Mouse (Mus musculus) MEL (cell line): Measurements from ENCODE around the gene Gkn1. TPM values are rescaled to one million over a fixed set of nuclear protein-coding genes. Genes with fewer than 3 reads are reported as not detected.

Experiments used
- DNase-seq: peaks from one replicate; pipeline ENCODE4 v3.0.0; 2011; ENCODE audit warnings: low read depth, low spot score
- H3K27ac ChIP-seq: 2 replicates; pipeline ENCODE4 v1.5.1; 2012; ENCODE audit warnings: low read depth, mild to moderate bottlenecking, control low read depth, low read length, moderate library complexity; ENCODE audit not compliant: control insufficient read depth
- H3K27me3 ChIP-seq, 2 experiments: fragments of 150-350 bp in 1 of 2; sonication (generic) in 1 of 2; 2 replicates each; pipeline ENCODE4 v1.6.1; 2012; ENCODE audit warnings: low read length in 2 of 2, mild to moderate bottlenecking in 2 of 2, improper control_type of control experiment in 1 of 2, moderate library complexity in 1 of 2; ENCODE audit not compliant: insufficient read depth in 2 of 2, control insufficient read depth in 1 of 2
- H3K36me3 ChIP-seq, 2 experiments: 2 replicates each; pipeline ENCODE4 v1.6.1; 2012 to 2014; ENCODE audit warnings: low read length in 2 of 2, improper control_type of control experiment in 1 of 2, inconsistent platforms in 1 of 2, mild to moderate bottlenecking in 1 of 2; ENCODE audit not compliant: insufficient read depth in 2 of 2, control insufficient read depth in 1 of 2
- H3K4me1 ChIP-seq, 2 experiments: fragments of 150-350 bp in 1 of 2; sonication (generic) in 1 of 2; 2 replicates each; pipeline ENCODE4 v1.6.1; 2012; ENCODE audit warnings: low read length in 2 of 2, improper control_type of control experiment in 1 of 2, mild to moderate bottlenecking in 1 of 2; ENCODE audit not compliant: insufficient read depth in 2 of 2, control insufficient read depth in 1 of 2
- H3K4me3 ChIP-seq, 2 experiments: fragments of 150-350 bp in 1 of 2; sonication (generic) in 1 of 2; 2 replicates each; pipeline ENCODE4 v1.5.1; 2012; ENCODE audit warnings: low read depth in 2 of 2, low read length in 2 of 2, mild to moderate bottlenecking in 2 of 2, moderate library complexity in 2 of 2, control low read depth in 1 of 2, improper control_type of control experiment in 1 of 2; ENCODE audit not compliant: control insufficient read depth in 1 of 2, insufficient read depth in 1 of 2
- H3K79me2 ChIP-seq: 2 replicates; pipeline ENCODE4 v1.6.1; 2012; ENCODE audit warnings: mild to moderate bottlenecking, low read length, moderate library complexity; ENCODE audit not compliant: control insufficient read depth, poor library complexity, insufficient read depth
- H3K9ac ChIP-seq: 2 replicates; pipeline ENCODE4 v1.6.1; 2012; ENCODE audit warnings: low read depth, mild to moderate bottlenecking, control low read depth, low read length, moderate library complexity; ENCODE audit not compliant: control insufficient read depth, poor library complexity, severe bottlenecking
- H3K9me3 ChIP-seq: fragments of 150-350 bp; sonication (generic); replicated peaks from 2 replicates; pipeline ENCODE4 v1.6.1; 2012; ENCODE audit warnings: mild to moderate bottlenecking, low read length, improper control_type of control experiment, moderate library complexity; ENCODE audit not compliant: insufficient read depth
- BHLHE40 ChIP-seq: IDR thresholded peaks from 2 replicates; pipeline ENCODE4 v1.6.1; 2012; ENCODE audit warnings: low read depth, mild to moderate bottlenecking, inconsistent platforms, low read length, improper control_type of control experiment, borderline replicate concordance
- CHD1 ChIP-seq: IDR thresholded peaks from 2 replicates; pipeline ENCODE4 v1.6.1; 2012; ENCODE audit warnings: low read depth, mild to moderate bottlenecking, inconsistent platforms, low read length, improper control_type of control experiment
- CHD2 ChIP-seq: IDR thresholded peaks from 2 replicates; pipeline ENCODE4 v1.6.1; 2011; ENCODE audit warnings: low read length, improper control_type of control experiment
- CTCF ChIP-seq, 3 experiments: IDR thresholded peaks in 2 of 3; conservative IDR thresholded peaks in 1 of 3; 2 replicates each; pipeline ENCODE4 v1.5.1; 2011 to 2012; ENCODE audit warnings: low read length in 3 of 3, low read depth in 2 of 3, mild to moderate bottlenecking in 2 of 3, improper control_type of control experiment in 1 of 3, inconsistent platforms in 1 of 3, mixed read lengths in 1 of 3, moderate library complexity in 1 of 3; ENCODE audit not compliant: control insufficient read depth in 1 of 3, insufficient read depth in 1 of 3, poor library complexity in 1 of 3, severe bottlenecking in 1 of 3
- E2F4 ChIP-seq: IDR thresholded peaks from 2 replicates; pipeline ENCODE4 v1.6.1; 2011; ENCODE audit warnings: low read depth, low read length, improper control_type of control experiment, borderline replicate concordance
- ELF1 ChIP-seq: IDR thresholded peaks from 2 replicates; pipeline ENCODE4 v1.6.1; 2014; ENCODE audit warnings: low read depth, mild to moderate bottlenecking, inconsistent platforms, low read length, improper control_type of control experiment, moderate library complexity
- EP300 ChIP-seq, 2 experiments: IDR thresholded peaks; 2 replicates each; pipeline ENCODE4 v1.6.1; 2011; ENCODE audit warnings: improper control_type of control experiment in 2 of 2, low read length in 2 of 2, low read depth in 1 of 2, mild to moderate bottlenecking in 1 of 2
- ETS1 ChIP-seq: IDR thresholded peaks from 2 replicates; pipeline ENCODE4 v1.6.1; 2012; ENCODE audit warnings: low read depth, mild to moderate bottlenecking, inconsistent platforms, low read length, improper control_type of control experiment, moderate library complexity
- GABPA ChIP-seq: IDR thresholded peaks from 2 replicates; pipeline ENCODE4 v1.6.1; 2012; ENCODE audit warnings: low read depth, mild to moderate bottlenecking, inconsistent platforms, low read length, improper control_type of control experiment, moderate library complexity
- GATA1 ChIP-seq: IDR thresholded peaks from 2 replicates; pipeline ENCODE4 v1.6.1; 2011; ENCODE audit warnings: low read depth, low read length, improper control_type of control experiment
- HCFC1 ChIP-seq: IDR thresholded peaks from 2 replicates; pipeline ENCODE4 v1.6.1; 2012; ENCODE audit warnings: low read depth, mild to moderate bottlenecking, inconsistent platforms, low read length, improper control_type of control experiment, moderate library complexity
- JUND ChIP-seq: IDR thresholded peaks from 2 replicates; pipeline ENCODE4 v1.6.1; 2011; ENCODE audit warnings: low read depth, mild to moderate bottlenecking, improper control_type of control experiment, low read length
- KAT2A ChIP-seq: conservative IDR thresholded peaks from 2 replicates; pipeline ENCODE4 v1.6.1; 2012; ENCODE audit warnings: low read depth, low read length, improper control_type of control experiment, inconsistent platforms
- MAFK ChIP-seq: IDR thresholded peaks from 2 replicates; pipeline ENCODE4 v1.6.1; 2011; ENCODE audit warnings: low read depth, mild to moderate bottlenecking, low read length, improper control_type of control experiment, borderline replicate concordance
- MAX ChIP-seq: IDR thresholded peaks from 2 replicates; pipeline ENCODE4 v1.6.1; 2011; ENCODE audit warnings: low read length, improper control_type of control experiment
- MAZ ChIP-seq: IDR thresholded peaks from 2 replicates; pipeline ENCODE4 v1.6.1; 2012; ENCODE audit warnings: low read depth, mild to moderate bottlenecking, inconsistent platforms, low read length, improper control_type of control experiment
- MEF2A ChIP-seq: IDR thresholded peaks from 2 replicates; pipeline ENCODE4 v1.6.1; 2014; ENCODE audit warnings: low read depth, mild to moderate bottlenecking, inconsistent platforms, low read length, improper control_type of control experiment; ENCODE audit not compliant: poor library complexity, insufficient replicate concordance, severe bottlenecking; ENCODE audit errors: extremely low read depth
- MXI1 ChIP-seq: IDR thresholded peaks from 2 replicates; pipeline ENCODE4 v1.6.1; 2011; ENCODE audit warnings: mild to moderate bottlenecking, low read depth, low read length, improper control_type of control experiment
- MYC ChIP-seq: IDR thresholded peaks from 2 replicates; pipeline ENCODE4 v1.6.1; 2011; ENCODE audit warnings: low read depth, mild to moderate bottlenecking, low read length, improper control_type of control experiment, moderate library complexity
- NELFE ChIP-seq: IDR thresholded peaks from 2 replicates; pipeline ENCODE4 v1.6.1; 2011; ENCODE audit warnings: low read depth, low read length, improper control_type of control experiment
- NRF1 ChIP-seq: IDR thresholded peaks from 2 replicates; pipeline ENCODE4 v1.6.1; 2014; ENCODE audit warnings: low read depth, mild to moderate bottlenecking, inconsistent platforms, low read length, improper control_type of control experiment, moderate library complexity; ENCODE audit not compliant: poor library complexity, insufficient read depth, severe bottlenecking
- POLR2A ChIP-seq, 2 experiments: IDR thresholded peaks; 2 replicates each; pipeline ENCODE4 v1.6.1; 2011 to 2012; ENCODE audit warnings: low read length in 2 of 2, mild to moderate bottlenecking in 2 of 2, control low read depth in 1 of 2, improper control_type of control experiment in 1 of 2, low read depth in 1 of 2, moderate library complexity in 1 of 2; ENCODE audit not compliant: control insufficient read depth in 1 of 2, insufficient read depth in 1 of 2, poor library complexity in 1 of 2
- POLR2AphosphoS2 ChIP-seq: IDR thresholded peaks from 2 replicates; pipeline ENCODE4 v1.6.1; 2011; ENCODE audit warnings: low read length, improper control_type of control experiment
- POLR2AphosphoS5 ChIP-seq: IDR thresholded peaks from 2 replicates; pipeline ENCODE4 v1.6.1; 2012; ENCODE audit warnings: low read depth, borderline replicate concordance, mild to moderate bottlenecking, inconsistent platforms, low read length, moderate library complexity, mixed read lengths
- RAD21 ChIP-seq: IDR thresholded peaks from 2 replicates; pipeline ENCODE4 v1.6.1; 2011; ENCODE audit warnings: mild to moderate bottlenecking, low read depth, low read length, improper control_type of control experiment
- RCOR1 ChIP-seq: IDR thresholded peaks from 2 replicates; pipeline ENCODE4 v1.6.1; 2012; ENCODE audit warnings: low read depth, mild to moderate bottlenecking, inconsistent platforms, low read length, improper control_type of control experiment
- SIN3A ChIP-seq: IDR thresholded peaks from 2 replicates; pipeline ENCODE4 v1.6.1; 2012; ENCODE audit warnings: low read length, improper control_type of control experiment, inconsistent platforms
- SMC3 ChIP-seq: IDR thresholded peaks from 2 replicates; pipeline ENCODE4 v1.6.1; 2011; ENCODE audit warnings: low read depth, low read length, improper control_type of control experiment
- TAL1 ChIP-seq: IDR thresholded peaks from 2 replicates; pipeline ENCODE4 v1.6.1; 2012; ENCODE audit warnings: mild to moderate bottlenecking, inconsistent platforms, low read length, moderate library complexity, mixed read lengths
- TBP ChIP-seq: IDR thresholded peaks from 2 replicates; pipeline ENCODE4 v1.8.0; 2011; ENCODE audit warnings: low read depth, low read length, improper control_type of control experiment
- TCF12 ChIP-seq: IDR thresholded peaks from 2 replicates; pipeline ENCODE4 v1.6.1; 2014; ENCODE audit warnings: low read depth, mild to moderate bottlenecking, inconsistent platforms, low read length, improper control_type of control experiment, moderate library complexity
- UBTF ChIP-seq: IDR thresholded peaks from 2 replicates; pipeline ENCODE4 v1.6.1; 2012; ENCODE audit warnings: low read depth, mild to moderate bottlenecking, inconsistent platforms, low read length, improper control_type of control experiment, moderate library complexity, borderline replicate concordance; ENCODE audit not compliant: insufficient read depth
- USF1 ChIP-seq: IDR thresholded peaks from 2 replicates; pipeline ENCODE4 v1.6.1; 2014; ENCODE audit warnings: low read depth, mild to moderate bottlenecking, inconsistent platforms, low read length, improper control_type of control experiment, moderate library complexity
- USF2 ChIP-seq, 2 experiments: IDR thresholded peaks; 2 replicates each; pipeline ENCODE4 v1.6.1; 2011 to 2012; ENCODE audit warnings: improper control_type of control experiment in 2 of 2, low read length in 2 of 2, borderline replicate concordance in 1 of 2, inconsistent platforms in 1 of 2, low read depth in 1 of 2, mild to moderate bottlenecking in 1 of 2; ENCODE audit not compliant: insufficient read depth in 1 of 2
- ZC3H11A ChIP-seq: IDR thresholded peaks from 2 replicates; pipeline ENCODE4 v1.6.1; 2012; ENCODE audit warnings: low read depth, mild to moderate bottlenecking, inconsistent platforms, low read length, improper control_type of control experiment
- ZKSCAN1 ChIP-seq: IDR thresholded peaks from 2 replicates; pipeline ENCODE4 v1.6.1; 2012; ENCODE audit warnings: low read depth, mild to moderate bottlenecking, inconsistent platforms, low read length, improper control_type of control experiment, moderate library complexity
- ZMIZ1 ChIP-seq: IDR thresholded peaks from 2 replicates; pipeline ENCODE4 v1.6.1; 2012; ENCODE audit warnings: low read depth, mild to moderate bottlenecking, inconsistent platforms, low read length, improper control_type of control experiment, moderate library complexity
- ZNF384 ChIP-seq: IDR thresholded peaks from 2 replicates; pipeline ENCODE4 v1.6.1; 2012; ENCODE audit warnings: low read depth, mild to moderate bottlenecking, inconsistent platforms, low read length, improper control_type of control experiment
- polyA plus RNA-seq, 2 experiments: library from polyadenylated mRNA; stranded (reverse) in 1 of 2; unstranded in 1 of 2; fragments of >175 nt in 1 of 2; fragments of >200 nt in 1 of 2; gene quantifications; 2 replicates each; pipeline versions ENCODE4 v1.2.1 to v1.2.4; 2012; ENCODE audit warnings: low replicate concordance in 2 of 2, low read depth in 1 of 2; ENCODE audit not compliant: insufficient read length in 2 of 2, insufficient read depth in 1 of 2, missing spikeins in 1 of 2
- total RNA-seq: library from RNA; depleted of rRNA; stranded (reverse); fragments of 300-350 nt; gene quantifications from 2 replicates; pipeline ENCODE4 v1.2.3, GENCODE M21; 2012

The Gkn1 gene
- total and polyA plus RNA-seq, 3 experiments = not detected

- Histone ChIP-seq H3K27ac (no peak overlapping the region), H3K27me3 (no peaks in the 10 kb centered on the region; a peak in 2 of 4 replicates), H3K9ac (peak overlapping the region; percentile 11; the same call in 1 of the 2 replicates), H3K9me3 (no peaks in the 10 kb centered on the region), H3K4me1 (peaks cover 0 to 16% of the 10 kb centered on the region in 2 experiments; a peak in 2 of 4 replicates), H3K36me3 (peaks cover 0 to 4% of the 10 kb centered on the region in 2 experiments; a peak in 1 of 4 replicates), H3K4me3 (peak overlapping the region; percentile 14 to 36), H3K79me2 (no peaks in the 10 kb centered on the region)
- DNase-seq = peak; percentile 86
- TF ChIP-seq ZC3H11A (peak; percentile 86), GABPA (no peak), JUND (no peak), MXI1 (no peak; the same call in 1 of the 2 replicates), ZNF384 (no peak), MYC (no peak), RAD21 (peak; percentile 78), ELF1 (no peak; the same call in 1 of the 2 replicates), USF1 (no peak), TBP (peak; percentile 52; the same call in 1 of the 2 replicates), MAX (no peak), TCF12 (no peak), CTCF (IDR thresholded peaks at IDR 0.05 in 2 of 3, conservative IDR thresholded peaks at IDR 0.05 in 1 of 3; ENCODE audit: control insufficient read depth in 1 of 3, insufficient read depth in 1 of 3, low read depth in 2 of 3, low read length in 3 of 3, poor library complexity in 1 of 3, severe bottlenecking in 1 of 3) (peak; percentile 95 to 98 (median 97)), BHLHE40 (no peak), MAFK (no peak), ETS1 (no peak), UBTF (no peak), GATA1 (no peak), ZMIZ1 (no peak), MEF2A (no peak), SMC3 (peak; percentile 100), EP300 (IDR thresholded peaks at IDR 0.05; ENCODE audit: low read depth in 1 of 2, low read length in 2 of 2) (no peak), RCOR1 (no peak), POLR2AphosphoS5 (no peak), NRF1 (no peak), MAZ (no peak), KAT2A (no peak), POLR2AphosphoS2 (no peak), CHD2 (no peak), E2F4 (no peak), HCFC1 (no peak), CHD1 (no peak), POLR2A (IDR thresholded peaks at IDR 0.05; ENCODE audit: control insufficient read depth in 1 of 2, insufficient read depth in 1 of 2, low read depth in 1 of 2, low read length in 2 of 2, poor library complexity in 1 of 2) (no peak), USF2 (IDR thresholded peaks at IDR 0.05; ENCODE audit: borderline replicate concordance in 1 of 2, insufficient read depth in 1 of 2, low read depth in 1 of 2, low read length in 2 of 2) (no peak), SIN3A (0 out of 2 replicates have a peak, but pooled peaks have one; percentile 10), NELFE (no peak), TAL1 (no peak), ZKSCAN1 (no peak)
Observed at GRCm38 (mm10) chr6:87399137-87399536, 48.4 kb upstream of the Gkn1 start.
